Mouse (Mus musculus) MEL (cell line): ENCODE data around the gene Bub1.

Source experiments
- CTCF ChIP-seq, 3 experiments: IDR thresholded peaks in 2 of 3; conservative IDR thresholded peaks in 1 of 3; 2 replicates each; pipeline ENCODE4 v1.5.1; 2011 to 2012; ENCODE audit warnings: low read length in 3 of 3, low read depth in 2 of 3, mild to moderate bottlenecking in 2 of 3, improper control_type of control experiment in 1 of 3, inconsistent platforms in 1 of 3, mixed read lengths in 1 of 3, moderate library complexity in 1 of 3; ENCODE audit not compliant: control insufficient read depth in 1 of 3, insufficient read depth in 1 of 3, poor library complexity in 1 of 3, severe bottlenecking in 1 of 3
- EP300 ChIP-seq, 2 experiments: IDR thresholded peaks; 2 replicates each; pipeline ENCODE4 v1.6.1; 2011; ENCODE audit warnings: improper control_type of control experiment in 2 of 2, low read length in 2 of 2, low read depth in 1 of 2, mild to moderate bottlenecking in 1 of 2
- GATA1 ChIP-seq: IDR thresholded peaks from 2 replicates; pipeline ENCODE4 v1.6.1; 2011; ENCODE audit warnings: low read depth, low read length, improper control_type of control experiment
- KAT2A ChIP-seq: conservative IDR thresholded peaks from 2 replicates; pipeline ENCODE4 v1.6.1; 2012; ENCODE audit warnings: low read depth, low read length, improper control_type of control experiment, inconsistent platforms
- MXI1 ChIP-seq: IDR thresholded peaks from 2 replicates; pipeline ENCODE4 v1.6.1; 2011; ENCODE audit warnings: mild to moderate bottlenecking, low read depth, low read length, improper control_type of control experiment
- POLR2A ChIP-seq, 2 experiments: IDR thresholded peaks; 2 replicates each; pipeline ENCODE4 v1.6.1; 2011 to 2012; ENCODE audit warnings: low read length in 2 of 2, mild to moderate bottlenecking in 2 of 2, control low read depth in 1 of 2, improper control_type of control experiment in 1 of 2, low read depth in 1 of 2, moderate library complexity in 1 of 2; ENCODE audit not compliant: control insufficient read depth in 1 of 2, insufficient read depth in 1 of 2, poor library complexity in 1 of 2
- TAL1 ChIP-seq: IDR thresholded peaks from 2 replicates; pipeline ENCODE4 v1.6.1; 2012; ENCODE audit warnings: mild to moderate bottlenecking, inconsistent platforms, low read length, moderate library complexity, mixed read lengths
- USF2 ChIP-seq, 2 experiments: IDR thresholded peaks; 2 replicates each; pipeline ENCODE4 v1.6.1; 2011 to 2012; ENCODE audit warnings: improper control_type of control experiment in 2 of 2, low read length in 2 of 2, borderline replicate concordance in 1 of 2, inconsistent platforms in 1 of 2, low read depth in 1 of 2, mild to moderate bottlenecking in 1 of 2; ENCODE audit not compliant: insufficient read depth in 1 of 2

DNA sequence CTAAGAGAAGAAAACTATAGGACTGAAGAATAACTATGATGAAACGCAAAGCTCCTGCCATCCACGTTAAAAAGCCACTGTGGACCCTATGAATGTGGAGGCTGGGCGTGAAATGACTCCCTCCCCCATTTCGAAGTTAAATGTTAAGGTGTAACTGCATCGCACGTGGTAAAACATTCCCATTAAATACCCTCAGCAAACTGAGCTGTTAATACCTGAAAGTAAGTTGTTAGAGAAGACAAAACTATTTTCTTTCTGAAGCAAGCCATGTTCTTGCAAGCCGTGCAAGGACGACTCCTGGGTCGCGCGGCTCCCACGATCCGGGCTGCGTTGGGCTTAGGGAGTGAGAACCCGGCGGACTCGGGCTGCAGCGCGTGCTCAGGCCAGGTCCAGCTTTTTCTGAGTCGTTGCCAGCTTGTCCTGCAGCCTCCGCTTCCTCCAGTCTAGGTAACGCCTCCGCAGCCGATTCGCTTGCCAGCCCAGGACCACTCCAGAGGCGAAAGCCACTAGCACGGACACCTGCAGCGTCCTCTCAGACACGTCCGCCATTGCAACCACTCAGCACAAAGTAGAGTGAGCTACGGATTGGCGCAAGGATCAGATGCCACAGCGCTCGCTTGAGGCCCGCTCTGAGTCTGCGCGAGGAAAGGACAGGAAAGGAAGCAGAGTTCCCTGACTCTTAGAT, 39.6 kb downstream of the Bub1 start, which contains the start of gene Mtln:
- TF ChIP-seq TAL1: no peak
- TF ChIP-seq POLR2A (IDR thresholded peaks at IDR 0.05; ENCODE audit: control insufficient read depth in 1 of 2, insufficient read depth in 1 of 2, low read depth in 1 of 2, low read length in 2 of 2, poor library complexity in 1 of 2): peak; percentile 77 to 95
- TF ChIP-seq CTCF (IDR thresholded peaks at IDR 0.05 in 2 of 3, conservative IDR thresholded peaks at IDR 0.05 in 1 of 3; ENCODE audit: control insufficient read depth in 1 of 3, insufficient read depth in 1 of 3, low read depth in 2 of 3, low read length in 3 of 3, poor library complexity in 1 of 3, severe bottlenecking in 1 of 3): no peak
- no peak for TF ChIP-seq GATA1
- TF ChIP-seq USF2 (IDR thresholded peaks at IDR 0.05; ENCODE audit: borderline replicate concordance in 1 of 2, insufficient read depth in 1 of 2, low read depth in 1 of 2, low read length in 2 of 2): no peak
- TF ChIP-seq EP300 (IDR thresholded peaks at IDR 0.05; ENCODE audit: low read depth in 1 of 2, low read length in 2 of 2): 0 out of 4 replicates have a peak, but pooled peaks of 1 of the 2 experiments have one; percentile 16
- TF ChIP-seq MXI1: peak; percentile 87
- no peak; the same call in 1 of the 2 replicates for TF ChIP-seq KAT2A
